Mouse (Mus musculus) kidney, postnatal 36 days (tissue): Measurements from ENCODE around the gene Med24.
"Not testable (repeated sequence)": the region's sequence is repeated elsewhere in the genome, so short reads cannot be mapped to it uniquely, and the experiment has no call there.

Experiments used
- DNase-seq, 2 experiments: peaks; one replicate each; pipeline ENCODE4 v3.0.0; 2021 to 2022; ENCODE audit warnings: mixed read lengths in 2 of 2

Med24 gene

DNA sequence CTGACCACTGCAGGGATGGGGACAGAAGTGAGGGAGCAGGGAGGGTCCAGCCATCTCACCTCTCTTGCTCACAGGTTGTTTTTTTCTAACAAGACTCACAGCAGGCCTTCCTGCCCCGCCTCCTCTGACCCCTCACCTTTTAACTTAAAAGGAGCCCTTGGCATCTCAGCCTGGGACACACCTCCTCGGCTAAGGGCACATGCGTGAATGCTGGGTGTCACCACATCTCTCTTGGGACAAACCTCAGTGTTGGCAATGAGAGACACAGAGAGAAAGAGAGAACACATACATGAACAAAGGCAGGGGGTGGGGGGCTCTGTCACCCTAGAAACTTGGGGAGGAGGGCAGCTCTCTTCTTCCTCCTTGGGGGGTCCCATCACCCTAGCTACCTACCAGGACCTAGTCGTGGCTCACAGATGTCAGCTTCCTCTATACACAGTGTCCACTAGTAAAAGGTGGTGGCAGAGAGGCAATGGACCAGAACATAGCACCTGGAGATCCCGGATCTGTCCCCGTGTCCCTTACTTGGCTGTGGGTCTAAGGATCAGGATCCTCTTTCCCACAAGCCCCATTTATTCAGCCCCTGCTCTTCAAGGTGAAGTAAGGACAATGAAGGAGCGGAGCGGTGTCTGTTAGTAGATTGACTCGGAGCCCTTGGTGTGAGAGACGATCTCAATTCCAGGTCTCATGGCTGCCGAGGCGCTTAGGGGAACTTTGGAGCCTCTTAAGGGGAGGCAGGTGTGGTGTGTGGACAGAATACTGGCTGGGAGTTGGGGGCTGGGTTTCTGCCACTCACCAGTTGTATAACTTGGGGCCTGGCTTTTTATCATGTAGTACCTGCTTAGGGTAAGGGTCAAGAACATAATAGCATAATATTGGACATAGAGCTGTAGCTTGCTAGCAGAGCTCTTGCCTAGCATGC is 17.0 kb upstream of the Med24 start:
- DNase-seq = peak in 1 of 2 experiments; percentile 47

- peak in 1 of 2 experiments; percentile 59 for DNase-seq
Observed at GRCm38 (mm10) chr11:98744456-98745019, 15.3 kb upstream of the Med24 start.

DNA sequence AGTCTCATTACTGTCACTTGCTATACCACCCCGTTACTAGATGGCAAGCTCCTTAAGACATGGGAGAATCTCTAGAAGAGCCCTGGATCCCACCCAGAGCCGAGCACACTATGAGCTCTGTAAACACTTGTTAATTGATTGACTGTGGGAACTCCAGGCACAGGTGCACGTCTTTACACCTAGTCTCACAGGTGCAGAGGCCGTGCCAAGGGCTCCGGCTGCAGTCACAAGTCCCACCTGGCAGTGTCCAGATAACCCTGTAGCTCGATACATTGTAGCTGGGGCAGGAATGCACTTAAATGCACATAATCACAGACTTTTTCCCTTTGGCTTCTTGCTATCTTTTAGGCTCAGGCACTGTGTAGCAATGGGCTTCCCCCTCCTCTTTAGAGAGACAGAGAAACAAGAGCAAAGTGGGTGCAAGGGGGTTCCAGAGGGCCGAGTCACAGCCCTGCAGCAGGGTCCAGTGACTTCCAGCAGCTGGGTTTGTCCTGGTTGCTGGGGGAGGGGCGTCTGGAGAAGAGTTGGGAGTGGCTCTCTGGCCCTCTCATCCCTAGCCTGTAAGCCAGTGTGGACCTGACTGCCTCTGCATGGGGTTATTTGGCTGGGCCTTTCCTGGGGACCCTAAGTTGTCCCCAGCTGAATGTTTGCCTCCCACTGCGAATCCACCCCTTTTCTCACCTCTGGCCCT is 14.6 kb upstream of the Med24 start:
- DNase-seq = peak; percentile 84

DNA sequence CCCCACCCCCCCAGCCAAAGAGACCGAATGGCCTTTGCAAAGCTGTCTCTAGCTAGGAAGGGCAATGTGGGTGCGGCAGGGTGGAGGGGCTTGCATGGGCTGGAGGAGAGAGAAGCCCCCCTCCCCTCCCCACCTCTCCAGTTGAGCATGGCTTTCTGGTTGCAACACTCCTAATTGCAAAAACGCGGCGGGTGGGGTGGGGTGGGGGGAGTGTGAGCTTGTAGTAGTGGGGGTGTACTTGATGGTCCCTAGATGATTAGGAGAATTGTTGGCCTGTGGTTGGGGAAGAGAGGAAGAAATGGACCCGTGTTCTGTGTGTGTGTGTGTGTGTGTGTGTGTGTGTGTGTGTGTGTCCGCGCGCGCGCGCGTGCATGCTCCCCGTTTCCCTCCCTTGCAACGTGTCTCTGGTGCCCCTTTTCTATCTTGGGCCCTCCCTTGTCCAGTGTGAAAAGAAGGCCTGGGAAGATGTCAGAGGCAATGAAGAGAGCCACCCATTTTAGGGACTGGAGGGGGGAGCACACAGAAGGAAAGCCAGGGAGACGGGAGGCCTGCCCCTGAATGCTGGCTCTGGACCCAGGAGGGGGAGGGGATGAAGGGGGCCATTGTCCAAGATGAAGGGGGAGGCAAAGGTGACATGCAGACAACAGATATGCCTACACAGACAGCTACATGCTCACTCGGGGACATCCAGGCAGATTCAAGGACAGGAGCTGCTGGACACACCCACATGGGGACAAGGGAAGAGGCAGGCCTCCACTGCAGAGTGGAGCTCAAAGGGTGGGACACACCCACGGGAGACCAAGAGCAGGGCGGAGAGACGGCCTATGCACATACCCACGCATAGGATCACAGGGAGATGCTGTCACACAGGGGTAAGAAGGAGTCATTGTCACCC is 13.4 kb upstream of the Med24 start:
- peak in 1 of 2 experiments; percentile 55 for DNase-seq

DNA sequence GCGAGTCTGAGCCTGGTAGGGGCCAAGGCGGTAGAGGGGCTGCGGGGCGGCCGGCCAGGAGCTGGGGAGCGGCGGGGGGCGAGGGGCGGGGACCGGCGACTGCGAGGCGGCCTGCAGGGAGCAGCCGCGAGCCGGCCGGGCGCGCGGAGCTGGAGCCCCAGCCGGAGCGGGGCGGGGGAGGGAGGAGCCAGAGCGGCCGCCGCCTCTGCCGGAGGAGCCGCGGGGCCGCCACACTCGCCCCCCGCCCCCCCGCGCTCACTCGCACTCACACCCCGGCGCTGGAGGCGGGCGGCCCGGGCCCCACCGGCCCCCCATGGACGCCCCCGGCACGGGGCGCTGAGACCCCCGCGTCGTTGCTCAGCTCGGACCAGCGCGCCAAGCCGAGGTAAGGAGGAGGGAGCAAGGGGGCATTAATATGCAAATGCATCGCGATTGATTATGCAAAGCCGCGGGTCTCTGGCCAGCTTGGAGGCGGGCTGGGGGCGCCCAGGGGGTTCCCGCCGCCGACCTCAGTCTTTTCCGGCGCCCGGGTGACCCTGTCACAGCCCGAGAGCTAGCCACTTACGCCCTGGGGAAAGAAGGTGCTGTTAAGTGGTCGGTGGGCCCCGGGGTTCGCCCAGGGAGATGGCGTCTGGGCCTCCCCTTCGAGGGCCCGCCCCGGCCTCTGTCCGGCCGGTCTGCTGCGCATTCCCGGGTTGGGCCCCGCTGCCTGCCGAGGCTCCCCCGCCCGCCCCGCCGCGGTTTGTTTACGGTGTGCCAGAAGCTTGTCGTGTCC is 12.6 kb upstream of the Med24 start:
- peak; percentile 78 to 94 for DNase-seq

GRCm38 (mm10) chr11:98741051-98741620 is 11.9 kb upstream of the Med24 start:
- DNase-seq = no peak

DNA sequence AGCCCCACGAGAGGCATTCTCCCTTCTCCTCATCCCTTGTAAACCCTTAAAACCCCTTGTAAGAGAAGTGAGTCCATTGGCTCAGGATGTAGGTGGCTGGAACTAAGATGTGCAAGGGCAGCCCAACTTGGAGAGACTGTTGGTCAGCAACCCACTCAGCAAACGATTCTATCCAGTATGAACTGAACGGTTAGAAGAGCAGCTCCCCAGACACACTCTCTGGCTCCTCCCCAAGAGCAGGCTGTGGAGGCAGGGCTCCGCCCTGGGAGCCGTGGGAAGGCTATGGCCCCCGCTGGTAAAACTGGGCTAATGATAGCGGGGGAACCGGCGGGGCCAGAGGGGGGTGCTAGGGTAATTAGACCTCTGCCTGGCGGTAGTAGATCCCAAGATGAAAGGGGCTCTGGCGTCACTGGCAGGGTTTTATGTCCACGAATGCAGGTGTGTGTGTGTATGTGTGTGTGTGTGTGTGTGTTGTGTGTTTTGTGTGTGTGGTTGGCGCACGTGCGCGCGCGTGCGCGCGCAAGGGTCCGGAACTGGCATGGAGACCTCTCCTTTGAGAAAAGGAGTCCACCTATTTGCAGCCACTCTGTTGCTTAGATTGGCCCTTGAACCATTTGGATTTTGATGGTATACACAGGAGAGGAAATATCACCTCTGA is 11.3 kb upstream of the Med24 start, which contains the start of gene Thra:
Gene Thra, plus strand, starts transcription at position 246 of the 658 bp plus-strand sequence.
- DNase-seq = peak; percentile 62 to 72

DNA sequence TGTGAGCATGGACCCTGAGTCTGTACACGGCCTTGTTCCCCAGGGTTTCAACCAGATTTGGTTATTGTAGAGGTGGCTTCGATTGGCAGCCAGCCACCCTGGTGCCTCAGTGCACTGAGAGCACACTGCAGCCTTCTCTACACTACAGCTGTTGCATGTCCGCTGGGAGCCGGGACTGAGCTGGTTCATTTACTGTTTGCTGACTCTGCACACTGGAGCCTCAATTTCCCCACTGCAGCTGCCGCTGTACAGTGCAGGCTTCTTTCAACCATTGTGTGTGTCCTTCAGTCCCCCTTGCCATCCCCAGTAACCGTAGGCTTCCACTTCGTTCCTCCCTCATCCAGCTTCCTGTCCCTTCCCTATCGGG is 10.8 kb upstream of the Med24 start:
- DNase-seq = no peak

DNA sequence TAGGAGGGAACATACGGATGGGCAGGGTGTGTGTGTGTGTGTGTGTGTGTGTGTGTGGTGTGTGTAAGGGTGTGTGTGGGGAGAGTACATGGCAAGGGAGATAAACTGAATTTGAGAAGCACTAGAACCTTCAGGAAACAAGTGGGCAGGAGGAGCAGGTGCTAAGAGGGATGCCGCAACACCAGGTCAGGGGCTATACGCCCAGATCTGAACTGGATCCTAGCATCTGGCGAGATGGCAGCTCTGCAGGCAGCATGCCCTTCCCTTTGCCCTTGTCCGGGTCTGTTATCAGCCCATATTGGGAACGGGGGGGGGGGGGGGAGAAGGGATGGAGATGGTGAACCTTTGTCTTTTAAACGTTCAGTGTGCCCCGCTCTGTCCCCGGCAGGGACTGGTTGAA is 9.7 kb upstream of the Med24 start:
- DNase-seq = no peak

DNA sequence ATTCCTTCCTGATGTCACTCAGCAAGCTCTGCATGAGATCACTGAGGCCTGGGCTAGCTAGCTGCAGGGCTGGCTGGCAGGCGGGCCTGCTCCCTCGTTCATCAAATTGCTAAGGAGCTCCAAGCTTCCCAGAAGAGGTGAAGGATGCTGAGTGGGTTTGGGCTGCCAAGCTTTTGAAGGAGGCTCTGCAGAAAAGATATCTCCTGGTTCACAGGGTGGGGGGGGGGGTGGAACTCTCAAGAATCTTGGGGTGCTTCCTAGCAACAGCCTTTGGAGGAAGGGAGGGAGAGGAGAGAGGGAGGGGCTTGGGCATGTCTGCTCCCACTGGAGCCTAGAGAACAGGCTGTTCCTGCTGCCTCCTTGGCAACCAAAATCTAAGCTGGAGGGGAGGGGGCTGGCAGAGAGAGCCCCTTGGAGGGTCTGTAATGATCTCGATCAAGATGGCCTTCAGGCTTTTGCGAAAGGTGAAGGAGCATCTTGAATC is 9.2 kb upstream of the Med24 start:
- DNase-seq = no peak

DNA sequence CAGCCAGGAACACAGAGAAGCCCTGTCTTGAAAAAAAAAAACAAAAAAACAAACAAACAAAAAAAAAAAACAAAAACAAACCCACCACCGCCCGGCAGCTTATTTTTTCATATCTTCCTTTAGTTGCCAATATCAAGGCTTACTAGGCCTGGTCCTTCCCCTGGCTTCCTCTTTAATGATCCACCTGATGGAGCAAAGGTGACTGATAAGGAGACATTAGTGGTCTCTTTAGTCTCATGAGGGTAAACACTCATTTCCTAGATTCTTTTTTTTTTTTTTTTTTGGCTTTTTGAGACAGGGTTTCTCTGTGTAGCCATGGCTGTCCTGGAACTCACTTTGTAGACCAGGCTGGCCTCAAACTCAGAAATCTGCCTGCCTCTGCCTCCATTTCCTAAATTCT is 8.0 kb upstream of the Med24 start:
- not testable (repeated sequence) for DNase-seq

DNA sequence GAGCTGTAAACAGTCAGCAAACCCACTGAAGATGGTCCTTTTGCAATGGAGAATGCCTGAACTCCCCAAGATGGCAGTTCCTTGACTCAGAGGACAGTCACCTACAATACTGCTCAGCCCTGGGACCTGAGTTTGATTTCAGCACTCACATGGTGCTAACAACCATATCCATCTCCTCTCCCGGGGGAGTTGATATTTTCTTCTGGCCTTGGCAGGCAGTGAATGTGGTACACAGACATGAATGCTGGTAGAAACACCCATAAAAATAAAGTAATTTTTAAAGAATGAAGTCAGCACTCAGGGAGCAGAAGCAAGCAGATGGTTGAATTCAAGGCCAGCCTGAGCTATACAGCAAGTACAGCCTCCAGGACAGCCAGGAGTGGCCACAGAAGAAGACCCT is 6.9 kb upstream of the Med24 start:
- no peak for DNase-seq

DNA sequence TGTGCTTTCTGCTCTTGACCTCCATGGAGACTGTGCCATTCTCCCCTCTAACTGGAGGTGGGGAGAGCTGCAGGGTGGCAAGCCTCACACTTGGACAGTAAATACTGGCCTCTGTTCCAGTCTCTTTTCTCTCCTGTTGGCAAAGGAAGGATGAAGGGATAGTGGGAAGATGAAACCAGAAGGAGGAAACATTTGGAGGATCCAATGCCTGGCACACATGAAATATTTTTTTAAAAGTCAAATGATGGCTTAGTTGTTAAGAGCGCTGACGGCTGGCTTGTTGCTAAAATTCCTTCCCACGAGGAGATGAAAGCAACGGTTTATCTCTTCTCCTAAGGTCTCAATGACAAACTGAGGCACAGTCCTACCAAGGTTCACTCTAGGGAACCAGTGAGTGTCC is 5.9 kb upstream of the Med24 start:
- DNase-seq = no peak

DNA sequence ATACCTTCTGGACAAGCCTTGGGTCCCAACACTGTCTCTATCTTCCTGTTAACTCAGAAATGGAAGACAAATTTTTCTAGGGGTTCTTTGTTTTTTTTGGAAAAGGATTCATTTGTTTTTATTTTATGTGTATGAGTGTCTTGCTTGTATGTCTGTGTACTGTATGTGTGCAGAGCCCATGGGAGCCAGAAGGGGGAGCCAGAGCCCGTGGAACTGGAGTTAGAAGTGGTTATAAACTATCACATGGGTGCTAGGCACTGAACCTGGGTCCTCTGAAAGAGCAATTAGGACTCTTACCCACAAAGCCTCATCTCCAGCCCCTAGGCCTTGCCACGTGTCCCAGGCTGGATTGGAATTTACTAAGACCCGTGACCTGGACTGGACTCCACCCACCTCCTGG is 4.8 kb upstream of the Med24 start:
- DNase-seq = no peak

- no peak for DNase-seq
Observed at GRCm38 (mm10) chr11:98731134-98731533, 1.9 kb upstream of the Med24 start.

- DNase-seq = no peak
Observed at GRCm38 (mm10) chr11:98730727-98731126, 1.5 kb upstream of the Med24 start.

GRCm38 (mm10) chr11:98725926-98726506 is 3.2 kb downstream of the Med24 start:
- peak in 1 of 2 experiments; percentile 37 for DNase-seq

DNA sequence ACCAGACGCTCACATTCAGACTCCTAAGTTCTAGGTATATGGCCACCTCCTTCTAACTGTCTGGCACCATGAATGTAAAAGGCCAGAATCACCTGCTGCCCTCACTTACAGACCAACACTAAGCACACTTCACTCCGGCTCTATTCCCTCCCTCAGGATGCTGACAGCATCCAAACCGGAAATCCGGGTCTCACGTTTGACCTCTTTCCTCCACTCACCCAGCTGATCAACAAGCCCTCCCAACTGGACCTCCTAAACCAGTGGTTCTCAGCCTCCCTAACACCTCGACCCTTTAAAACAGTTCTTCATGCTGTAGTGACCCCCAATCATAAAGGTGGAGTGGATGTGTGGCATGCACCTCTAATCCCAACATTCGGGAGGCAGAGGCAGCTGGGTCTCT is 6.1 kb downstream of the Med24 start:
- peak; percentile 31 to 50 for DNase-seq

GRCm38 (mm10) chr11:98721458-98722226 is 7.6 kb downstream of the Med24 start:
- peak; percentile 76 to 83 for DNase-seq
